Mouse (Mus musculus): ENCODE measurements around the gene Zc3h8.

DNA sequence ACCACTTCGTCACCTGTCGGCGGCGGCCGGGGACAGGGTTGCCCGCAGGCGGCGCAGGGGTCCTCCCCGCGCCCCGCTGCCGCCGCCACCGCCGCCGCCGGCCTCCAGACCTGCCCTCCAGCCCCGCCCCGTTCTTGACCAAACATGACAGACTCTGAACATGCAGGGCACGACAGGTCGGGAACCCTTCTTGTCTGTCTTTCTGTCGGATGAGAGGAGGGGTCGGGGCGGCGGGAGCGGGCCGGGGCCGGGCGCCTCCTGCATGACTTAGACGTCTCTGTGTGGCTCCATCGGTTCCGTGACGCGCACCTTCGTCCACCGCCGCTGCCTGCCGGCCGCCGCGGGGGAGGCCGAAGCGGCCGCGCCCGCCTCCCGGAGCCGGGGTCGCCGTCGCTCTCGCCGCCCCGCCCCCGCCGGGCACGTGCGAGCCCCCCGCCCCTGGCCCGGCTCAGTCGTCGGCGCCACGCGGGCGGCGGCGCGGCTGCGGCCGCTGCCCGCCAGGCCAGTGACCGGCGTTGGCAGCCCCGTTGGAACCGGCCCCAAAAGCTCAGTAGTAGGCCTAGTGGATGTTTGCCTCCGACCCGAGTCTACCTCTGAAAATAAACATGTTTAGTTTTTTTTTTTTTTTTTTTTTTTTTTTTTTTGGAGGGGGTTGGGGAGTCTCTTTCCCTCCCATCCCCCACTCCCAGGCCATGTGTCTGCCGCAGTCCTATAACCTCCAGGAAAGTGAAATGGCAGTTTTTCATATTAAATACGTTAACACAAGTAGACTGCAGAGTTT is 24.0 kb upstream of the Zc3h8 start, which contains the start of gene Gm10762:
- TF ChIP-seq CTCF (IDR thresholded peaks at IDR 0.05; ENCODE audit: control insufficient read depth, insufficient read depth, low read length) (no peak), POLR2A (IDR thresholded peaks at IDR 0.05; ENCODE audit: borderline replicate concordance, control insufficient read depth, low read depth, low read length) (peak; percentile 16; the same call in 1 of the 2 replicates)
